Mouse (Mus musculus) left cerebral cortex, adult 18-20 months (tissue): ENCODE measurements around the gene 2210016L21Rik. TPM values are rescaled to one million over a fixed set of nuclear protein-coding genes. Genes with fewer than 3 reads are reported as not detected.
"Not testable (repeated sequence)": the region's sequence is repeated elsewhere in the genome, so short reads cannot be mapped to it uniquely, and the experiment has no call there.

Experiments used
- DNase-seq, 2 experiments: peaks; one replicate each; pipeline ENCODE4 v3.0.0; 2021 to 2022; ENCODE audit warnings: low spot score in 2 of 2, mixed read lengths in 1 of 2
- total RNA-seq, 2 experiments: library from RNA; stranded (reverse); gene quantifications; 2 replicates each; pipeline ENCODE4 v1.2.3; 2021

The 2210016L21Rik gene
- total RNA-seq, 2 experiments from 2014 or later = 207 to 236 TPM

- not testable (repeated sequence) for DNase-seq
These were observed 820 bp upstream of the 2210016L21Rik start for GRCm38 (mm10) chr5:114941138-114941537.

- DNase-seq = no peak
These were observed 790 bp downstream of the 2210016L21Rik start for GRCm38 (mm10) chr5:114942766-114943130.

GRCm38 (mm10) chr5:114945072-114945471, 3.1 kb downstream of the 2210016L21Rik start:
- no peak for DNase-seq

GRCm38 (mm10) chr5:114948891-114949290, 6.9 kb downstream of the 2210016L21Rik start:
- DNase-seq = peak in 1 of 2 experiments; percentile 24

- no peak for DNase-seq
These were observed 7.4 kb downstream of the 2210016L21Rik start for GRCm38 (mm10) chr5:114949316-114949715.

- DNase-seq = no peak
These were observed 7.9 kb downstream of the 2210016L21Rik start for GRCm38 (mm10) chr5:114949812-114950211.

- no peak for DNase-seq
These were observed 8.7 kb downstream of the 2210016L21Rik start for GRCm38 (mm10) chr5:114950669-114951068.

- no peak for DNase-seq
These were observed 9.4 kb downstream of the 2210016L21Rik start for GRCm38 (mm10) chr5:114951279-114951880.

GRCm38 (mm10) chr5:114953326-114953725, 11.4 kb downstream of the 2210016L21Rik start:
- no peak for DNase-seq

- DNase-seq = no peak
These were observed 16.1 kb downstream of the 2210016L21Rik start for GRCm38 (mm10) chr5:114958069-114958468.

GRCm38 (mm10) chr5:114961590-114962360, 19.8 kb downstream of the 2210016L21Rik start:
- DNase-seq = no peak

GRCm38 (mm10) chr5:114964315-114964966, 22.5 kb downstream of the 2210016L21Rik start:
- no peak for DNase-seq

GRCm38 (mm10) chr5:114964967-114965898, 23.3 kb downstream of the 2210016L21Rik start:
- no peak for DNase-seq

GRCm38 (mm10) chr5:114967523-114968268, 25.7 kb downstream of the 2210016L21Rik start:
- no peak for DNase-seq

GRCm38 (mm10) chr5:114968651-114969050, 26.7 kb downstream of the 2210016L21Rik start:
- DNase-seq = no peak

- DNase-seq = no peak
These were observed 27.1 kb downstream of the 2210016L21Rik start for GRCm38 (mm10) chr5:114969064-114969463.

- DNase-seq = no peak
These were observed 27.8 kb downstream of the 2210016L21Rik start for GRCm38 (mm10) chr5:114969609-114970215.

- no peak for DNase-seq
These were observed 28.9 kb downstream of the 2210016L21Rik start, which contains the start of gene Hnf1a for GRCm38 (mm10) chr5:114970824-114971227. Hnf1a (minus strand) TSS chr5:114971094.

GRCm38 (mm10) chr5:114972201-114972600, 30.2 kb downstream of the 2210016L21Rik start:
- DNase-seq = no peak

GRCm38 (mm10) chr5:114973131-114973530, 31.2 kb downstream of the 2210016L21Rik start:
- DNase-seq = no peak
